Mouse (Mus musculus): Measurements from ENCODE around the gene Defb46. TPM values are rescaled to one million over a fixed set of nuclear protein-coding genes. Genes with fewer than 3 reads are reported as not detected.

Defb46 gene
- not detected in 2 replicates for polyA plus RNA-seq (2014; fragmentation: Nextera tagmentation; extraction: Ambion mirVana)

DNA sequence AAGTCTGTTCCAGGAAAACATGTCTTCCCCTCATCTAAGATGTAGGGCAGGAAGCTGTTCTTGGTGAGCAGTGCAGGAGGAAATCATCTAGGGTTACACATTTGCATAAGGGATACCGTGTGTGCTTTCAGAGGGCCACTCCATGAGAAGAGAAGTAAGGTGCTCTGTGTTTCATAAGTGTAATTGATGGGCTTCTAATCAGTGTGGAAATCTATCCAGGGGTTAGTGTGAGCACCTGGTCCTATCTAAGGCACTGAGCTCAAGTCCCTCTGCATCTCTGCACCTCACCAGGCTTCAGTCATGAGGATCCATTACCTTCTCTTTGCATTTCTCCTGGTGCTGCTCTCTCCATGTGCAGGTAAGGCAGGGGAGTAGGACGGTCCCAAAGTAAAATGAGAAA, at the start of gene Defb46:
Defb46 (plus strand) TSS at position 301 of the 400 bp plus-strand sequence.
- no peak within 1 kb of the TSS for H3K4me3 ChIP-seq (ENCODE audit: low read depth, low read length)
- no peaks in the 10 kb centered on the region for H3K36me3 ChIP-seq (ENCODE audit: control insufficient read depth, insufficient read depth, low read length)
- H3K4me2 ChIP-seq (ENCODE audit: low read length) = no peak within 1 kb of the TSS
- H3K9me3 ChIP-seq (ENCODE audit: control insufficient read depth, low read length) = no peaks in the 10 kb centered on the region
- H3K9ac ChIP-seq (ENCODE audit: low read length) = no peak within 1 kb of the TSS
- no peaks in the 10 kb centered on the region for H3K4me1 ChIP-seq (replicated peaks; ENCODE audit: control insufficient read depth, insufficient read depth, low read length)
- ATAC-seq (replicated peaks; ENCODE audit: low FRiP score, low TSS enrichment, low read depth) (no peak), DNase-seq (ENCODE audit: low spot score) (no peak)
- no peak within 1 kb of the TSS for H3K27ac ChIP-seq (ENCODE audit: low read depth)
- WGBS = 69% methylated on average over 2 of the region's 2 CpGs
- no peaks in the 10 kb centered on the region for H3K27me3 ChIP-seq (replicated peaks; ENCODE audit: control insufficient read depth, insufficient read depth, low read length)

- H3K36me3 ChIP-seq (ENCODE audit: control insufficient read depth, insufficient read depth, low read length) = no peaks in the 10 kb centered on the region
- 62% methylated on average over 1 of the region's 1 CpGs for WGBS
- H3K27ac ChIP-seq (ENCODE audit: low read depth) = no peak within 1 kb of the TSS
- H3K4me2 ChIP-seq (ENCODE audit: low read length) = no peak within 1 kb of the TSS
- no peaks in the 10 kb centered on the region for H3K4me1 ChIP-seq (replicated peaks; ENCODE audit: control insufficient read depth, insufficient read depth, low read length)
- H3K9ac ChIP-seq (ENCODE audit: low read length) = no peak within 1 kb of the TSS
- H3K27me3 ChIP-seq (replicated peaks; ENCODE audit: control insufficient read depth, insufficient read depth, low read length) = no peaks in the 10 kb centered on the region
- no peak within 1 kb of the TSS for H3K4me3 ChIP-seq (ENCODE audit: low read depth, low read length)
- ATAC-seq (replicated peaks; ENCODE audit: low FRiP score, low TSS enrichment, low read depth) (no peak), DNase-seq (ENCODE audit: low spot score) (no peak)
- no peaks in the 10 kb centered on the region for H3K9me3 ChIP-seq (ENCODE audit: control insufficient read depth, low read length)
These were observed 14.6 kb upstream of the Defb46 start, which contains the start of gene Defb6 for GRCm38 (mm10) chr8:19225161-19225560. TSS of gene Defb6 (plus strand) at chr8:19225478.

- no peak overlapping the region for H3K4me2 ChIP-seq (ENCODE audit: low read length)
- H3K9me3 ChIP-seq (ENCODE audit: control insufficient read depth, low read length) = no peaks in the 10 kb centered on the region
- H3K9ac ChIP-seq (ENCODE audit: low read length) = no peak overlapping the region
- WGBS = 52% methylated on average over 1 of the region's 1 CpGs
- no peak overlapping the region for H3K4me3 ChIP-seq (ENCODE audit: low read depth, low read length)
- no peak overlapping the region for H3K27ac ChIP-seq (ENCODE audit: low read depth)
- DNase-seq (ENCODE audit: low spot score) (no peak), ATAC-seq (replicated peaks; ENCODE audit: low FRiP score, low TSS enrichment, low read depth) (no peak)
- no peaks in the 10 kb centered on the region for H3K27me3 ChIP-seq (replicated peaks; ENCODE audit: control insufficient read depth, insufficient read depth, low read length)
- H3K36me3 ChIP-seq (ENCODE audit: control insufficient read depth, insufficient read depth, low read length) = no peaks in the 10 kb centered on the region
- H3K4me1 ChIP-seq (replicated peaks; ENCODE audit: control insufficient read depth, insufficient read depth, low read length) = no peaks in the 10 kb centered on the region
These were observed 1.6 kb upstream of the Defb46 start for GRCm38 (mm10) chr8:19238101-19238500.

GRCm38 (mm10) chr8:19247280-19247679, 7.6 kb downstream of the Defb46 start, which contains the start of gene Defb5:
TSS of gene Defb5 (plus strand) at chr8:19247580.
- H3K9me3 ChIP-seq (ENCODE audit: control insufficient read depth, low read length) = no peaks in the 10 kb centered on the region
- H3K27me3 ChIP-seq (replicated peaks; ENCODE audit: control insufficient read depth, insufficient read depth, low read length) = no peaks in the 10 kb centered on the region
- ATAC-seq (replicated peaks; ENCODE audit: low FRiP score, low TSS enrichment, low read depth) = no peak
- no peak within 1 kb of the TSS for H3K9ac ChIP-seq (ENCODE audit: low read length)
- H3K4me1 ChIP-seq (replicated peaks; ENCODE audit: control insufficient read depth, insufficient read depth, low read length) = no peaks in the 10 kb centered on the region
- WGBS = 97% methylated on average over 5 of the region's 5 CpGs
- H3K36me3 ChIP-seq (ENCODE audit: control insufficient read depth, insufficient read depth, low read length) = no peaks in the 10 kb centered on the region
- H3K4me3 ChIP-seq (ENCODE audit: low read depth, low read length) = no peak within 1 kb of the TSS
- no peak for DNase-seq (ENCODE audit: low spot score)
- H3K27ac ChIP-seq (ENCODE audit: low read depth) = no peak within 1 kb of the TSS
- H3K4me2 ChIP-seq (ENCODE audit: low read length) = no peak within 1 kb of the TSS

- Histone ChIP-seq H3K27ac (ENCODE audit: low read depth) (no peak overlapping the region), H3K4me1 (replicated peaks; ENCODE audit: control insufficient read depth, insufficient read depth, low read length) (no peaks in the 10 kb centered on the region), H3K27me3 (replicated peaks; ENCODE audit: control insufficient read depth, insufficient read depth, low read length) (no peaks in the 10 kb centered on the region), H3K9me3 (ENCODE audit: control insufficient read depth, low read length) (no peaks in the 10 kb centered on the region), H3K9ac (ENCODE audit: low read length) (no peak overlapping the region), H3K36me3 (ENCODE audit: control insufficient read depth, insufficient read depth, low read length) (no peaks in the 10 kb centered on the region), H3K4me2 (ENCODE audit: low read length) (no peak overlapping the region), H3K4me3 (ENCODE audit: low read depth, low read length) (no peak overlapping the region)
- no peak for DNase-seq (ENCODE audit: low spot score)
- no peak for ATAC-seq (replicated peaks; ENCODE audit: low FRiP score, low TSS enrichment, low read depth)
These were observed 18.4 kb downstream of the Defb46 start for GRCm38 (mm10) chr8:19258136-19258535.

DNA sequence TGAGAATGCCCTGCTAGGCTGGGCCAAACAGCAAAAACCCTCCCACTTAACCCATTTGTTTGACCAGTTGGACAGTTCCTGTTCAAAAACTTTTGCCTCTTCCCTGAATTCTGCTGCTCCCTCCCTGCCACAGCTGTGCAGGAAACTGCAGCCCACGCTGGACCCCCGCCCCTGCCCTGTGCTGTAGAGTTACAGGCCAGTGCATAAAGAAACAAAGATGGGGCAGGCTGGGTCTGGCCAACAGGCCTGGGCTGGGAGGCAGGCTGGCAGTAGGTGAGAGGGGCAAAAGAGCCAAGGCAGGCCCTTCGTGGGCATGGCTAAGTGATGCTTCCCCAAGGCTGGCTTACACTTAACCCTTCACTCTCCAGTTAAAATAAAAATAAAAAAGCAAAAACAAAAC, 20.0 kb downstream of the Defb46 start:
- H3K4me2 ChIP-seq (ENCODE audit: low read length) = no peak overlapping the region
- H3K27ac ChIP-seq (ENCODE audit: low read depth) = no peak overlapping the region
- DNase-seq (ENCODE audit: low spot score) = no peak
- H3K4me3 ChIP-seq (ENCODE audit: low read depth, low read length) = no peak overlapping the region
- no peak overlapping the region for H3K9ac ChIP-seq (ENCODE audit: low read length)
- no peaks in the 10 kb centered on the region for H3K27me3 ChIP-seq (replicated peaks; ENCODE audit: control insufficient read depth, insufficient read depth, low read length)
- no peak for ATAC-seq (replicated peaks; ENCODE audit: low FRiP score, low TSS enrichment, low read depth)
- no peaks in the 10 kb centered on the region for H3K4me1 ChIP-seq (replicated peaks; ENCODE audit: control insufficient read depth, insufficient read depth, low read length)
- no peaks in the 10 kb centered on the region for H3K9me3 ChIP-seq (ENCODE audit: control insufficient read depth, low read length)
- WGBS = 45% methylated on average over 3 of the region's 3 CpGs
- no peaks in the 10 kb centered on the region for H3K36me3 ChIP-seq (ENCODE audit: control insufficient read depth, insufficient read depth, low read length)

Other genes with a start within 250 kb of the Defb46 start
- gene Defb37, start 248.9 kb upstream of the Defb46 start, polyA plus RNA-seq (2014; fragmentation: Nextera tagmentation; extraction: Ambion mirVana) = 0.86 TPM in 1 of 2 replicates, not detected in the other
- gene Defb38, start 213.3 kb upstream of the Defb46 start, polyA plus RNA-seq (2014; fragmentation: Nextera tagmentation; extraction: Ambion mirVana) = not detected in 2 replicates
- gene Defb39, start 175.1 kb upstream of the Defb46 start, polyA plus RNA-seq (2014; fragmentation: Nextera tagmentation; extraction: Ambion mirVana) = not detected in 2 replicates
- not detected in 2 replicates for gene Defb12, start 125.1 kb upstream of the Defb46 start, polyA plus RNA-seq (2014; fragmentation: Nextera tagmentation; extraction: Ambion mirVana)
- not detected in 2 replicates for gene Defb34, start 116.2 kb upstream of the Defb46 start, polyA plus RNA-seq (2014; fragmentation: Nextera tagmentation; extraction: Ambion mirVana)
- gene Gm45826, start 99.1 kb upstream of the Defb46 start, polyA plus RNA-seq (2014; fragmentation: Nextera tagmentation; extraction: Ambion mirVana) = not detected in 2 replicates
- not detected in 2 replicates for gene Defb14, start 45.6 kb upstream of the Defb46 start, polyA plus RNA-seq (2014; fragmentation: Nextera tagmentation; extraction: Ambion mirVana)
- not detected in 2 replicates for gene Defb4, start 41.2 kb upstream of the Defb46 start, polyA plus RNA-seq (2014; fragmentation: Nextera tagmentation; extraction: Ambion mirVana)
- gene Defb6, start 14.4 kb upstream of the Defb46 start, polyA plus RNA-seq (2014; fragmentation: Nextera tagmentation; extraction: Ambion mirVana) = not detected in 2 replicates
- gene Defb5, start 7.7 kb downstream of the Defb46 start, polyA plus RNA-seq (2014; fragmentation: Nextera tagmentation; extraction: Ambion mirVana) = not detected in 2 replicates
- gene Defb3, start 53.4 kb downstream of the Defb46 start, polyA plus RNA-seq (2014; fragmentation: Nextera tagmentation; extraction: Ambion mirVana) = not detected in 2 replicates
- not detected in 2 replicates for gene Defb8, start 207.7 kb downstream of the Defb46 start, polyA plus RNA-seq (2014; fragmentation: Nextera tagmentation; extraction: Ambion mirVana)

Measured in intestine, embryonic 14.5 days (tissue).